Mouse (Mus musculus) bone marrow macrophage, adult 2 months (primary cell): ENCODE data around the gene Ss18l2. TPM values are rescaled to one million over a fixed set of nuclear protein-coding genes. Genes with fewer than 3 reads are reported as not detected.
A peak's percentile ranks its signal among the peaks of the same experiment; 100 is the strongest.

Source experiments
- H3K27ac ChIP-seq: 2 replicates; pipeline ENCODE4 v1.5.1; 2012; ENCODE audit warnings: low read depth, low read length; ENCODE audit not compliant: insufficient read depth
- H3K4me1 ChIP-seq: 2 replicates; pipeline ENCODE4 v1.6.1; 2012; ENCODE audit warnings: low read length; ENCODE audit not compliant: control insufficient read depth, insufficient read depth
- H3K4me3 ChIP-seq: 2 replicates; pipeline ENCODE4 v1.5.1; 2012; ENCODE audit warnings: mild to moderate bottlenecking, low read length, moderate library complexity; ENCODE audit not compliant: insufficient read depth
- CTCF ChIP-seq: IDR thresholded peaks from 2 replicates; pipeline ENCODE4 v1.5.1; 2012; ENCODE audit warnings: low read depth, mild to moderate bottlenecking, low read length, moderate library complexity
- POLR2A ChIP-seq: IDR thresholded peaks from 2 replicates; pipeline ENCODE4 v1.6.1; 2012; ENCODE audit warnings: mild to moderate bottlenecking, low read depth, low read length, borderline replicate concordance
- polyA plus RNA-seq: library from polyadenylated mRNA; stranded (reverse); fragments of >200 nt; gene quantifications from 2 replicates; pipeline ENCODE4 v1.2.4, GENCODE M21; 2012; ENCODE audit not compliant: missing spikeins, insufficient read depth, insufficient read length

Gene Ss18l2
- polyA plus RNA-seq, 1 experiment: 27.5 TPM

- H3K27ac ChIP-seq: peak overlapping the region; percentile 84
- H3K4me3 ChIP-seq: peak overlapping the region; percentile 59
- no peak for TF ChIP-seq POLR2A
- TF ChIP-seq CTCF: no peak
- peaks cover 10% of the 10 kb centered on the region for H3K4me1 ChIP-seq
Measured at GRCm38 (mm10) chr9:121718070-121718705, 8.1 kb downstream of the Ss18l2 start.

GRCm38 (mm10) chr9:121718792-121719318 lies 8.7 kb downstream of the Ss18l2 start, which contains the start of gene Nktr:
Gene Nktr, plus strand, starts transcription at chr9:121719169.
- H3K4me1 ChIP-seq: peaks cover 10% of the 10 kb centered on the region
- peak within 1 kb of the TSS; percentile 84 for H3K27ac ChIP-seq
- H3K4me3 ChIP-seq: peak within 1 kb of the TSS; percentile 96
- TF ChIP-seq POLR2A (no peak; the same call in 1 of the 2 replicates), CTCF (no peak)

- no peak for TF ChIP-seq POLR2A
- TF ChIP-seq CTCF: no peak
- Histone ChIP-seq H3K4me1 (peaks cover 12% of the 10 kb centered on the region), H3K27ac (peak overlapping the region; percentile 77), H3K4me3 (peak overlapping the region; percentile 96)
Measured at GRCm38 (mm10) chr9:121719347-121720331, 9.5 kb downstream of the Ss18l2 start.

GRCm38 (mm10) chr9:121740490-121740889 lies 30.4 kb downstream of the Ss18l2 start:
- H3K4me3 ChIP-seq: no peak overlapping the region
- TF ChIP-seq POLR2A: no peak
- TF ChIP-seq CTCF: no peak
- no peak overlapping the region for H3K27ac ChIP-seq
- 0 out of 2 replicates have a peak, but pooled peaks cover 2% of the 10 kb centered on the region for H3K4me1 ChIP-seq

- Histone ChIP-seq H3K4me1 (0 out of 2 replicates have a peak, but pooled peaks cover 2% of the 10 kb centered on the region), H3K27ac (no peak overlapping the region), H3K4me3 (no peak overlapping the region)
- TF ChIP-seq CTCF: no peak
- TF ChIP-seq POLR2A: no peak
Measured at GRCm38 (mm10) chr9:121741168-121741567, 31.0 kb downstream of the Ss18l2 start.

- Histone ChIP-seq H3K4me1 (0 out of 2 replicates have a peak, but pooled peaks cover 2% of the 10 kb centered on the region), H3K4me3 (no peak overlapping the region), H3K27ac (no peak overlapping the region)
- TF ChIP-seq POLR2A (no peak), CTCF (no peak)
Measured at GRCm38 (mm10) chr9:121744051-121744450, 33.9 kb downstream of the Ss18l2 start.

- no peak overlapping the region for H3K27ac ChIP-seq
- H3K4me3 ChIP-seq: no peak overlapping the region
- TF ChIP-seq POLR2A: no peak
- no peak for TF ChIP-seq CTCF
- H3K4me1 ChIP-seq: no peaks in the 10 kb centered on the region
Measured at GRCm38 (mm10) chr9:121752774-121753173, 42.6 kb downstream of the Ss18l2 start.

- TF ChIP-seq POLR2A (no peak), CTCF (no peak)
- H3K27ac ChIP-seq: no peak overlapping the region
- no peak overlapping the region for H3K4me3 ChIP-seq
- H3K4me1 ChIP-seq: no peaks in the 10 kb centered on the region
Measured at GRCm38 (mm10) chr9:121754624-121755023, 44.5 kb downstream of the Ss18l2 start.

- Histone ChIP-seq H3K27ac (no peak overlapping the region), H3K4me1 (no peaks in the 10 kb centered on the region), H3K4me3 (no peak overlapping the region)
- TF ChIP-seq POLR2A: no peak
- TF ChIP-seq CTCF: no peak
Measured at GRCm38 (mm10) chr9:121756785-121757184, 46.7 kb downstream of the Ss18l2 start.

GRCm38 (mm10) chr9:121757432-121757831 lies 47.3 kb downstream of the Ss18l2 start:
- no peak for TF ChIP-seq CTCF
- no peak for TF ChIP-seq POLR2A
- Histone ChIP-seq H3K27ac (no peak overlapping the region), H3K4me1 (no peaks in the 10 kb centered on the region)

More at GRCm38 (mm10) chr9:121757432-121757831, 47.3 kb downstream of the Ss18l2 start:
- H3K4me3 ChIP-seq: no peak overlapping the region
